Mouse (Mus musculus) brain, embryonic 14.5 days (tissue): ENCODE data around the gene Sp3.

Source experiments
- CTCF ChIP-seq: fragments of 200-500 bp; IDR thresholded peaks from 2 replicates; pipeline ENCODE4 v1.5.1; 2012; ENCODE audit warnings: inconsistent platforms, mild to moderate bottlenecking, moderate library complexity, borderline replicate concordance; ENCODE audit not compliant: insufficient read depth, insufficient read length; ENCODE audit errors: extremely low read depth
- POLR2A ChIP-seq: fragments of 200-500 bp; IDR thresholded peaks from 2 replicates; pipeline ENCODE4 v1.6.1; 2012; ENCODE audit warnings: mild to moderate bottlenecking, inconsistent platforms, borderline replicate concordance; ENCODE audit not compliant: poor library complexity, insufficient read depth, insufficient read length, severe bottlenecking; ENCODE audit errors: extremely low read depth

DNA sequence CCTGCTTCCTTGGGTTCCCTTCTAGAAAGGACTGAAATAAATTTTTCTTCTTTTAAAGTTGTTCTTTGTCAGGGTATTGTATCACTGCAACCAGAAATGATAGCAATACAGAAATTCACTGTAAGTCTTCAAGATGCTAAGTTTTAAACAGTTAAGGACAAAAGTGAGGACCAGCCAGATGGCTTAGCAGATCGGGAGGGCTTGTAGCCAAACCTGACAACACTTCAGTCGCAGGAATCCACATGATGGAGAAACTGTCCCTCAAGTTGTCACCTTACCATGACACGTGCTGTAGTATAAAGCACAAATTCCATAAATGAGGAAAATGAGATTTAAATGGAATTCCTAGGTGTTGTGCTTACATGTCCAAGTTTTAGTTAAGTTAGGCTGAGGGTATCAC, 3.0 kb upstream of the Sp3 start:
- TF ChIP-seq POLR2A (no peak), CTCF (no peak)
